Mouse (Mus musculus): ENCODE results near the gene Tada3. TPM values are rescaled to one million over a fixed set of nuclear protein-coding genes. Genes with fewer than 3 reads are reported as not detected.

Gene Tada3
- polyA plus RNA-seq, 1 experiment = 17.1 TPM

GRCm38 (mm10) chr6:113418441-113419198, 40.9 kb upstream of the Tada3 start:
- no peaks in the 10 kb centered on the region for H3K27me3 ChIP-seq (ENCODE audit: control insufficient read depth, insufficient read depth, low read length)
- 14% methylated on average over 16 of the region's 16 CpGs for WGBS
- H3K4me3 ChIP-seq (ENCODE audit: extremely low read depth, insufficient read depth, insufficient read length) = peak overlapping the region; percentile 73
- H3K36me3 ChIP-seq (ENCODE audit: control insufficient read depth, insufficient read depth, low read length) = no peaks in the 10 kb centered on the region
- H3K4me1 ChIP-seq (ENCODE audit: control insufficient read depth, insufficient read depth, insufficient read length) = peaks cover 7% of the 10 kb centered on the region; the same call in 1 of the 2 replicates
- H3K27ac ChIP-seq (ENCODE audit: insufficient read depth, low read length) = no peak overlapping the region
- TF ChIP-seq POLR2A (IDR thresholded peaks at IDR 0.05; ENCODE audit: low read depth, low read length) (no peak), CTCF (IDR thresholded peaks at IDR 0.05; ENCODE audit: extremely low read depth, insufficient read depth, insufficient read length, insufficient replicate concordance) (no peak)
- peak in 1 of 2 experiments; percentile 19 for DNase-seq (ENCODE audit: low read depth in 1 of 2, low spot score in 2 of 2)

- no peak for TF ChIP-seq POLR2A (IDR thresholded peaks at IDR 0.05; ENCODE audit: low read depth, low read length)
- no peak for TF ChIP-seq CTCF (IDR thresholded peaks at IDR 0.05; ENCODE audit: extremely low read depth, insufficient read depth, insufficient read length, insufficient replicate concordance)
- Histone ChIP-seq H3K36me3 (ENCODE audit: control insufficient read depth, insufficient read depth, low read length) (peaks cover 4% of the 10 kb centered on the region; the same call in 1 of the 2 replicates), H3K4me1 (ENCODE audit: control insufficient read depth, insufficient read depth, insufficient read length) (peaks cover 7% of the 10 kb centered on the region; the same call in 1 of the 2 replicates), H3K27ac (ENCODE audit: insufficient read depth, low read length) (no peak overlapping the region), H3K4me3 (ENCODE audit: extremely low read depth, insufficient read depth, insufficient read length) (no peak overlapping the region), H3K27me3 (ENCODE audit: control insufficient read depth, insufficient read depth, low read length) (no peaks in the 10 kb centered on the region)
- WGBS = 82% methylated on average over 5 of the region's 5 CpGs
- no peak for DNase-seq (ENCODE audit: low read depth in 1 of 2, low spot score in 2 of 2)
These were observed 38.7 kb upstream of the Tada3 start for GRCm38 (mm10) chr6:113416416-113416815.

GRCm38 (mm10) chr6:113410001-113410400, 32.3 kb upstream of the Tada3 start:
- DNase-seq (ENCODE audit: low read depth in 1 of 2, low spot score in 2 of 2) = no peak
- TF ChIP-seq POLR2A (IDR thresholded peaks at IDR 0.05; ENCODE audit: low read depth, low read length) (no peak), CTCF (IDR thresholded peaks at IDR 0.05; ENCODE audit: extremely low read depth, insufficient read depth, insufficient read length, insufficient replicate concordance) (no peak)
- H3K27me3 ChIP-seq (ENCODE audit: control insufficient read depth, insufficient read depth, low read length) = no peaks in the 10 kb centered on the region
- H3K27ac ChIP-seq (ENCODE audit: insufficient read depth, low read length) = no peak overlapping the region
- no peaks in the 10 kb centered on the region for H3K4me1 ChIP-seq (ENCODE audit: control insufficient read depth, insufficient read depth, insufficient read length)
- peaks cover 17% of the 10 kb centered on the region for H3K36me3 ChIP-seq (ENCODE audit: control insufficient read depth, insufficient read depth, low read length)
- H3K4me3 ChIP-seq (ENCODE audit: extremely low read depth, insufficient read depth, insufficient read length) = no peak overlapping the region
- 82% methylated on average over 1 of the region's 1 CpGs for WGBS

- TF ChIP-seq POLR2A (IDR thresholded peaks at IDR 0.05; ENCODE audit: low read depth, low read length) = no peak
- H3K27ac ChIP-seq (ENCODE audit: insufficient read depth, low read length) = no peak overlapping the region
- H3K4me1 ChIP-seq (ENCODE audit: control insufficient read depth, insufficient read depth, insufficient read length) = no peaks in the 10 kb centered on the region
- H3K36me3 ChIP-seq (ENCODE audit: control insufficient read depth, insufficient read depth, low read length) = peaks cover 16% of the 10 kb centered on the region
- WGBS = 87% methylated on average over 9 of the region's 9 CpGs
- H3K4me3 ChIP-seq (ENCODE audit: extremely low read depth, insufficient read depth, insufficient read length) = no peak overlapping the region
- no peak for DNase-seq (ENCODE audit: low read depth in 1 of 2, low spot score in 2 of 2)
- no peaks in the 10 kb centered on the region for H3K27me3 ChIP-seq (ENCODE audit: control insufficient read depth, insufficient read depth, low read length)
These were observed 29.0 kb upstream of the Tada3 start for GRCm38 (mm10) chr6:113406683-113407082.

- Histone ChIP-seq H3K4me3 (ENCODE audit: extremely low read depth, insufficient read depth, insufficient read length) (no peak overlapping the region), H3K27me3 (ENCODE audit: control insufficient read depth, insufficient read depth, low read length) (no peaks in the 10 kb centered on the region), H3K4me1 (ENCODE audit: control insufficient read depth, insufficient read depth, insufficient read length) (no peaks in the 10 kb centered on the region), H3K27ac (ENCODE audit: insufficient read depth, low read length) (no peak overlapping the region), H3K36me3 (ENCODE audit: control insufficient read depth, insufficient read depth, low read length) (peaks cover 21% of the 10 kb centered on the region)
- TF ChIP-seq CTCF (IDR thresholded peaks at IDR 0.05; ENCODE audit: extremely low read depth, insufficient read depth, insufficient read length, insufficient replicate concordance) (no peak), POLR2A (IDR thresholded peaks at IDR 0.05; ENCODE audit: low read depth, low read length) (no peak)
- DNase-seq (ENCODE audit: low read depth in 1 of 2, low spot score in 2 of 2) = no peak
- WGBS = 89% methylated on average over 6 of the region's 6 CpGs
These were observed 27.8 kb upstream of the Tada3 start for GRCm38 (mm10) chr6:113405483-113405882.

GRCm38 (mm10) chr6:113404649-113405448, 27.2 kb upstream of the Tada3 start:
- TF ChIP-seq CTCF (IDR thresholded peaks at IDR 0.05; ENCODE audit: extremely low read depth, insufficient read depth, insufficient read length, insufficient replicate concordance) = no peak
- TF ChIP-seq POLR2A (IDR thresholded peaks at IDR 0.05; ENCODE audit: low read depth, low read length) = no peak
- WGBS = 89% methylated on average over 12 of the region's 12 CpGs

More at GRCm38 (mm10) chr6:113404649-113405448, 27.2 kb upstream of the Tada3 start:
- peaks cover 18% of the 10 kb centered on the region for H3K36me3 ChIP-seq (ENCODE audit: control insufficient read depth, insufficient read depth, low read length)
- no peaks in the 10 kb centered on the region for H3K4me1 ChIP-seq (ENCODE audit: control insufficient read depth, insufficient read depth, insufficient read length)
- no peak overlapping the region for H3K4me3 ChIP-seq (ENCODE audit: extremely low read depth, insufficient read depth, insufficient read length)
- H3K27ac ChIP-seq (ENCODE audit: insufficient read depth, low read length) = no peak overlapping the region
- no peak for DNase-seq (ENCODE audit: low read depth in 1 of 2, low spot score in 2 of 2)
- no peaks in the 10 kb centered on the region for H3K27me3 ChIP-seq (ENCODE audit: control insufficient read depth, insufficient read depth, low read length)

Data from spleen, adult 2 months (tissue).